Mouse (Mus musculus) neural tube, embryonic 12.5 days (tissue): ENCODE results near the gene Acvr2a. TPM values are rescaled to one million over a fixed set of nuclear protein-coding genes. Genes with fewer than 3 reads are reported as not detected.
"Not testable (repeated sequence)": the region's sequence is repeated elsewhere in the genome, so short reads cannot be mapped to it uniquely, and the experiment has no call there.

Source experiments
- ATAC-seq: fragments of 200-750 bp; cut with Nextera tagmentation; 2 replicates; pipeline ENCODE4 v1.8.0; 2017; ENCODE audit warnings: low read depth, mild to moderate bottlenecking, moderate TSS enrichment, moderate library complexity; ENCODE audit not compliant: low FRiP score
- H3K27ac ChIP-seq: fragments of 300-500 bp; sonication (generic); 2 replicates; pipeline ENCODE4 v1.5.1; 2016
- H3K27me3 ChIP-seq: fragments of 300-500 bp; sonication (generic); replicated peaks from 2 replicates; pipeline ENCODE4 v1.6.1; 2016; ENCODE audit warnings: mild to moderate bottlenecking
- H3K36me3 ChIP-seq: fragments of 300-500 bp; sonication (generic); 2 replicates; pipeline ENCODE4 v1.6.1; 2016; ENCODE audit warnings: mild to moderate bottlenecking
- H3K4me1 ChIP-seq: fragments of 300-500 bp; sonication (generic); 2 replicates; pipeline ENCODE4 v1.6.1; 2016
- H3K4me2 ChIP-seq: fragments of 300-500 bp; sonication (generic); replicated peaks from 2 replicates; pipeline ENCODE4 v1.6.1; 2016; ENCODE audit warnings: mild to moderate bottlenecking
- H3K4me3 ChIP-seq: fragments of 300-500 bp; sonication (generic); 2 replicates; pipeline ENCODE4 v1.5.1; 2016
- H3K9ac ChIP-seq: fragments of 300-500 bp; sonication (generic); 2 replicates; pipeline ENCODE4 v1.6.1; 2016; ENCODE audit warnings: mild to moderate bottlenecking
- H3K9me3 ChIP-seq: fragments of 300-500 bp; sonication (generic); 2 replicates; pipeline ENCODE4 v1.6.1; 2016; ENCODE audit warnings: mild to moderate bottlenecking
- WGBS: fragments of 180-500 bp; shearing (Covaris S2); methylation state at CpG from one replicate; pipeline ENCODE4 v1.1.7; 2016; 5-methylcytosine and 5-hydroxymethylcytosine counted together
- polyA plus RNA-seq: library from polyadenylated mRNA; unstranded; fragments of >200 nt; fragmentation: Nextera tagmentation; extraction: Ambion mirVana; gene quantifications from 2 replicates; pipeline ENCODE4 v1.2.1, GENCODE M21; 2016

The Acvr2a gene
- polyA plus RNA-seq, 1 experiment from 2014 or later = 54.9 TPM

- Histone ChIP-seq H3K27ac (no peak overlapping the region), H3K4me1 (0 out of 2 replicates have a peak, but pooled peaks cover 3% of the 10 kb centered on the region), H3K36me3 (no peaks in the 10 kb centered on the region), H3K9me3 (no peaks in the 10 kb centered on the region), H3K27me3 (no peaks in the 10 kb centered on the region), H3K9ac (no peak overlapping the region), H3K4me3 (no peak overlapping the region), H3K4me2 (no peak overlapping the region)
- no peak for ATAC-seq
- 92% methylated on average over 2 of the region's 2 CpGs for WGBS
Observed at GRCm38 (mm10) chr2:48825878-48826277, 12.0 kb downstream of the Acvr2a start.

DNA sequence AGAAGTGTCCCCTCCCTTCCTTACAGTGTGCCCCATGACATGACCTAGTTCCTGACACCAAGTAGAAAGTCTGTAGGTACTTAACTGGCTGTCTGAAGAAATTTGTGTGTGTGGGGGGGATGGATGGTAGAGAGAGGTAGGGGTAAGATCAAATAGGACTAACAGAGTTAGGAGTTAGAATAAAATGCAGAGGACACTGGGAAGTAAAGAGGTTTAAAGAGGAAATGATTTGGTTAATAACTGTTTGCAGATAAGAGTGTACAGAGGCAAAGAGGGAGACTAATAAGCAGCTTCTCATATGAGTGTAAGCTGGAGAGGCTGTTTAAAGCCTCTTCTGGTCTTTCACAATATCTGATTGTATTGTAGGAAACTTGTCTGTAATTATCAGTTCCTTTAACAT is 12.5 kb downstream of the Acvr2a start:
- no peaks in the 10 kb centered on the region for H3K36me3 ChIP-seq
- H3K4me3 ChIP-seq = no peak overlapping the region
- H3K27me3 ChIP-seq = no peaks in the 10 kb centered on the region
- no peak overlapping the region for H3K4me2 ChIP-seq
- ATAC-seq = no peak
- no peak overlapping the region for H3K27ac ChIP-seq
- no peaks in the 10 kb centered on the region for H3K9me3 ChIP-seq
- H3K9ac ChIP-seq = no peak overlapping the region
- H3K4me1 ChIP-seq = 0 out of 2 replicates have a peak, but pooled peaks cover 3% of the 10 kb centered on the region

GRCm38 (mm10) chr2:48830492-48830891 is 16.6 kb downstream of the Acvr2a start:
- Histone ChIP-seq H3K27me3 (no peaks in the 10 kb centered on the region), H3K36me3 (no peaks in the 10 kb centered on the region), H3K9ac (no peak overlapping the region), H3K4me3 (no peak overlapping the region), H3K9me3 (no peaks in the 10 kb centered on the region), H3K27ac (no peak overlapping the region), H3K4me2 (no peak overlapping the region), H3K4me1 (0 out of 2 replicates have a peak, but pooled peaks cover 3% of the 10 kb centered on the region)
- 91% methylated on average over 2 of the region's 2 CpGs for WGBS
- no peak for ATAC-seq

- WGBS = 85% methylated on average over 5 of the region's 5 CpGs
- 0 out of 2 replicates have a peak, but pooled peaks cover 3% of the 10 kb centered on the region for H3K4me1 ChIP-seq
- H3K27ac ChIP-seq = no peak overlapping the region
- no peak overlapping the region for H3K4me2 ChIP-seq
- H3K4me3 ChIP-seq = no peak overlapping the region
- no peaks in the 10 kb centered on the region for H3K36me3 ChIP-seq
- no peak for ATAC-seq
- H3K9ac ChIP-seq = no peak overlapping the region
- no peaks in the 10 kb centered on the region for H3K9me3 ChIP-seq
- H3K27me3 ChIP-seq = no peaks in the 10 kb centered on the region
Observed at GRCm38 (mm10) chr2:48832305-48832704, 18.4 kb downstream of the Acvr2a start.

- ATAC-seq = no peak
- H3K4me2 ChIP-seq = no peak overlapping the region
- 66% methylated on average over 3 of the region's 3 CpGs for WGBS
- no peak overlapping the region for H3K9ac ChIP-seq
- no peak overlapping the region for H3K27ac ChIP-seq
- H3K4me3 ChIP-seq = no peak overlapping the region
- no peaks in the 10 kb centered on the region for H3K9me3 ChIP-seq
- H3K36me3 ChIP-seq = no peaks in the 10 kb centered on the region
- H3K4me1 ChIP-seq = no peaks in the 10 kb centered on the region
- no peaks in the 10 kb centered on the region for H3K27me3 ChIP-seq
Observed at GRCm38 (mm10) chr2:48833884-48834450, 20.1 kb downstream of the Acvr2a start.

- Histone ChIP-seq H3K27me3 (no peaks in the 10 kb centered on the region), H3K4me1 (no peaks in the 10 kb centered on the region), H3K27ac (no peak overlapping the region), H3K9ac (no peak overlapping the region), H3K4me2 (no peak overlapping the region), H3K9me3 (no peaks in the 10 kb centered on the region), H3K36me3 (no peaks in the 10 kb centered on the region), H3K4me3 (no peak overlapping the region)
- WGBS = 86% methylated on average over 3 of the region's 3 CpGs
- ATAC-seq = no peak
Observed at GRCm38 (mm10) chr2:48841611-48842470, 27.9 kb downstream of the Acvr2a start.

DNA sequence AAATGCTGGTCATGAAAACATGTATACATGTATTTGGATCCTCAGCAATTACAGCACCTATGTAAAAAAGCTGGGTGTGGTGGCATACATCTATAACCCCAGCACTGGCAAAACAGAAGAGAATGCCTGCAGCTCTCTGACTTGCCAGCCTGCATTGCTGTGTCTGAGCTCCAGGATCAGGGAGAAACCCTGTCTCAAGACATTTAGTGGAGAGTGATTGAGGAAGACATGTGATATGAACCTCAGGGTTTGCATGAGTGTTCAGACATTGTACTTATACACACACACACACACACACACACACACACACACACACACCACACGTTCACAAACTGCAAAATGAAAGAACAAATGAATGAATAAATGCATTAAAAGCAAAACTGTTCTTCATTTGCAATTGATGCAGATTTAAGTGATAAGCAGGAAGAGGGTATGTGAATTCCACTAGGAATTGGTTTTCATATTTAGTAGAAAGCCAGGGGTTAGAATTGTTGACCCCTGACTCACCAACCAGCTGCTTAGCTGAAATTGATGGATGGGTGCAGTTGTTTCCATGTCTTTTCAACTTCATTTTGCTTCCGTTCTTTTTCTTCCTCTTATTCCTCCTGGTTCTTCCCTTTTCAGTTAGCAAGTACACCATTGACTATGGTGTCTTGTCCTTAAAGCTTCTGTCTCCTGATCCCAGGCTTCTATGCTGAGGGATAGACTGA is 32.9 kb downstream of the Acvr2a start:
- H3K27me3 ChIP-seq = no peaks in the 10 kb centered on the region
- no peak overlapping the region for H3K9ac ChIP-seq
- no peaks in the 10 kb centered on the region for H3K36me3 ChIP-seq
- no peak overlapping the region for H3K4me3 ChIP-seq
- no peak overlapping the region for H3K4me2 ChIP-seq
- H3K4me1 ChIP-seq = no peaks in the 10 kb centered on the region
- no peaks in the 10 kb centered on the region for H3K9me3 ChIP-seq
- no peak for ATAC-seq
- 43% methylated on average over 2 of the region's 2 CpGs for WGBS
- H3K27ac ChIP-seq = no peak overlapping the region

DNA sequence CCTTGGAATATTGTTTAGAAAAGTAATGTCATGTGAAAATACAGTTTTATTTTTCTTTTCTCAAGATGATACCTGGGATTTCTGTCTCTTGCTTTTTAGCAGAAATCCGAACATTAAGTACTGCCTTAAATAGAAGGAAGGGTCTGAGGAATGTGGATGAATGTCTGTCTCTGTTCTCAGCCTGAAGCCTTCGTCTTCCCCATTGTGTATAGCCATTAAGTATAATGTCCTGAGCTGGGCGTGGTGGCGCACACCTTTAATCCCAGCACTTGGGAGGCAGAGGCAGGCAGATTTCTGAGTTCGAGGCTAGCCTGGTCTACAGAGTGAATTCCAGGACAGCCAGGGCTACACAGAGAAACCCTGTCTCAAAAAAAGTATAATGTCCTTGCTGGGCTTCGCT is 51.7 kb downstream of the Acvr2a start:
- WGBS = 94% methylated on average over 6 of the region's 6 CpGs
- not testable (repeated sequence) for H3K4me2 ChIP-seq, H3K4me3 ChIP-seq, H3K27me3 ChIP-seq, ATAC-seq, H3K9ac ChIP-seq, H3K27ac ChIP-seq, H3K4me1 ChIP-seq, H3K36me3 ChIP-seq, H3K9me3 ChIP-seq

- H3K4me2 ChIP-seq = no peak overlapping the region
- no peaks in the 10 kb centered on the region for H3K4me1 ChIP-seq
- no peak for ATAC-seq
- H3K27me3 ChIP-seq = no peaks in the 10 kb centered on the region
- no peaks in the 10 kb centered on the region for H3K9me3 ChIP-seq
- no peak overlapping the region for H3K9ac ChIP-seq
- WGBS = 73% methylated on average over 5 of the region's 5 CpGs
- no peak overlapping the region for H3K4me3 ChIP-seq
- H3K27ac ChIP-seq = no peak overlapping the region
- peaks cover 3% of the 10 kb centered on the region; the same call in 1 of the 2 replicates for H3K36me3 ChIP-seq
Observed at GRCm38 (mm10) chr2:48868199-48868913, 54.4 kb downstream of the Acvr2a start.

DNA sequence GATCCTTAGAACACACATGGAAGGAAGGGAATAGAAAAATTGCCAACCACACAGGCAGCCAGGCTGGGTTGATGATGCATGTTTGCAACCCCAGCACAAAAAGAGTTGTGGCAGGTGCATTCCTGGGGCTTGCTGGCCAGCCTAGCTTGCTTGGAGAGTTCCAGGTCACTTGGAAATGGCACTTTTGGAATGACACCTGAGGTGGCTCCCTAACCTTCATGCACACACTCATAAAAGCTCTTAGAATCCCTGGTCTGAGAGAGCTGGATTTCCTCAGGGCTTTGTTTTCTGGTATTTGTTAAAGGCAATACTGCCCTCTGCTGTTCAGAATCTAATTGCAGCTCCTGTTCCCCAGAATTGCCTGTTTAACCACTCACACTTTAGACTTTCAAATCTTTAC is 72.0 kb downstream of the Acvr2a start:
- 0 out of 2 replicates have a peak, but pooled peaks have one; percentile 50 for ATAC-seq
- H3K27ac ChIP-seq = no peak overlapping the region
- no peak overlapping the region for H3K9ac ChIP-seq

DNA sequence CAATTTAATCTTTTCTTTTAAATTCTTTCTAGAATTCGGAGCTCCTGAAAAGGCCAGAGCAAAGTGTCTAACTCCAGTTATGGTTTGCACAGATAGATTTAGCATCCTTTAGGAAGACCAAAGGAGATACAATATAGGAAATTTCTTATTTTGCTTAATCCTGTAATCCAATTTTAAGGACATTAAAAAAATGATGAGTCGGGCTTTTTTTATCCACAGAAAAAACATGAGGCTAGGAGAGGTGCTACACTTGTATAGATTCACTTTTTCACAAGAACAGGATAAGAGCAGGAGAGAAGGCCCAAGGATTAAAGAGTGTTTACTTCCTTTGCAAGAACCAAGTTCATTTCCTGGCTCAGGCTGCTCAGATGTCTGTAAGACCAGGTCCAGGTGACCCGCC is 81.3 kb downstream of the Acvr2a start:
- Histone ChIP-seq H3K36me3 (peaks cover 24% of the 10 kb centered on the region), H3K27me3 (no peaks in the 10 kb centered on the region), H3K4me3 (no peak overlapping the region), H3K4me2 (no peak overlapping the region), H3K9ac (no peak overlapping the region), H3K4me1 (no peaks in the 10 kb centered on the region), H3K27ac (no peak overlapping the region), H3K9me3 (no peaks in the 10 kb centered on the region)
- no peak for ATAC-seq
- 92% methylated on average over 3 of the region's 3 CpGs for WGBS

More for the DNA sequence above, 72.0 kb downstream of the Acvr2a start:
- Histone ChIP-seq H3K27me3 (no peaks in the 10 kb centered on the region), H3K36me3 (peaks cover 2% of the 10 kb centered on the region; the same call in 1 of the 2 replicates), H3K4me3 (no peak overlapping the region), H3K4me1 (no peaks in the 10 kb centered on the region), H3K9me3 (no peaks in the 10 kb centered on the region), H3K4me2 (no peak overlapping the region)

GRCm38 (mm10) chr2:48908866-48909265 is 95.0 kb downstream of the Acvr2a start:
- H3K36me3 ChIP-seq = peaks cover 27% of the 10 kb centered on the region
- H3K27me3 ChIP-seq = no peaks in the 10 kb centered on the region
- H3K4me3 ChIP-seq = no peak overlapping the region
- H3K27ac ChIP-seq = no peak overlapping the region
- no peak overlapping the region for H3K4me2 ChIP-seq
- H3K4me1 ChIP-seq = no peaks in the 10 kb centered on the region
- H3K9ac ChIP-seq = no peak overlapping the region
- no peaks in the 10 kb centered on the region for H3K9me3 ChIP-seq
- 61% methylated on average over 2 of the region's 2 CpGs for WGBS
- no peak for ATAC-seq
